Mouse (Mus musculus): ENCODE measurements around the gene Trpv4.

The Trpv4 gene

GRCm38 (mm10) chr5:114658255-114658654 is at the start of gene Trpv4:
Trpv4 (minus strand) TSS chr5:114658421.
- peak; percentile 76 for DNase-seq

- peak; percentile 95 for DNase-seq
Measured at GRCm38 (mm10) chr5:114707265-114708068, 49.2 kb upstream of the Trpv4 start, which contains the start of gene Tchp. Tchp (plus strand) TSS chr5:114707760.

- peak; percentile 40 for DNase-seq
Measured at GRCm38 (mm10) chr5:114702403-114703392, 44.5 kb upstream of the Trpv4 start.

DNA sequence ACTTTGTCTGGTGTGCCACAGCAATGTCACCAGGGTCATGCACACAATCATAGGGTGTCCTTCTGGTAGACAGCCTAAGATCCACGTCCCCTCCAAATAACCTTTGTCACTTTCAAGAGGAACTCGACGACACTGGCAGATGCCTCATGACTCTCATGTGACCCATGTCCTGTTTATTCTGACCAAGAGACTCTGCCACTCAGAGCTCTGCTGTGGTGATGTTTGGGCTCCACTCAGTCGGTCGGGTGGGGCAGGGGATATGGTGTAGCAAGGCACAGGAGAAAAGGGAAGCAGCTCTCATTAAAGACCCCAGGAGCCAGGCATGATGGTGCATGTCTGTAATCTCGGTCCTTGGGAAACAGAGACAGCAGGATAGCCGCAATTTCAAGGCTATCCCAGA is 40.8 kb upstream of the Trpv4 start:
- DNase-seq: no peak

DNA sequence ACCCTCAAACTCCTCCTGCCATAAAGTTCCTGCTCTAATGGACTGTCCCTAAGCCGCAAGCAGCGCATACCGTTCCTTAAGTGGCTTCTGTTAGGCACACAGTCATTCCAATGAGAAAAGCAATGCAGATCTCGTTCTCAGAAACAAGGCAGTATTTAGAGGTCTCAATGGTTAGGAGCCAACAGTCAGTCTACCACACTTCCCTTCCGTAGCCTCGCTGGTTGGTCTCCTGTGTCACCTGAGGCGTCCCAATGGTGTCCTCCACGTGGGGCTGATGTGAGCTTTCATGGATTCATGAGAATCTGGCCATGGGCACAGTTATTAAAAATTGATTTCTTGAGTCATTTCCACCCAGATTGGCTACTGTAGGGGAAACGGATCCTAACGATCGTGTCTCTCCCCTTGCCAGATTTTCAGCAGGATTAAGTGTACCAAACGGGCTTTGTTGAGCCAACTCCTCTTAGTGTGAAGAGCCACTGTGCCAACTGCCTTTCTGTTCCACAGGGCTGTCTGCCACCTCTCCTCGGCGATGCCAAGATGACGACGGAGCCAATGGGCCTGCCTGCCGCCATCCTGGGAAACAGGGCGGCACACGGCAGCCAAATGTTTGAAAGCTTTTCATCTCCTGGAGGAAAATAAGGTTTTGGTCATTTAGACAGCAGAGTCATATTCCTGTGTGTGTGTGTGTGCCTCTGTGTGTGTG is 40.0 kb upstream of the Trpv4 start:
- no peak for DNase-seq

- no peak for DNase-seq
Measured at GRCm38 (mm10) chr5:114696939-114697338, 38.7 kb upstream of the Trpv4 start.

- no peak for DNase-seq
Measured at GRCm38 (mm10) chr5:114695775-114696174, 37.6 kb upstream of the Trpv4 start.

- DNase-seq: peak; percentile 95
Measured at GRCm38 (mm10) chr5:114690633-114691567, 32.7 kb upstream of the Trpv4 start, which contains the start of gene Gltp. Gltp (minus strand) TSS chr5:114690984.

- peak; percentile 68 for DNase-seq
Measured at GRCm38 (mm10) chr5:114689700-114690366, 31.6 kb upstream of the Trpv4 start.

DNA sequence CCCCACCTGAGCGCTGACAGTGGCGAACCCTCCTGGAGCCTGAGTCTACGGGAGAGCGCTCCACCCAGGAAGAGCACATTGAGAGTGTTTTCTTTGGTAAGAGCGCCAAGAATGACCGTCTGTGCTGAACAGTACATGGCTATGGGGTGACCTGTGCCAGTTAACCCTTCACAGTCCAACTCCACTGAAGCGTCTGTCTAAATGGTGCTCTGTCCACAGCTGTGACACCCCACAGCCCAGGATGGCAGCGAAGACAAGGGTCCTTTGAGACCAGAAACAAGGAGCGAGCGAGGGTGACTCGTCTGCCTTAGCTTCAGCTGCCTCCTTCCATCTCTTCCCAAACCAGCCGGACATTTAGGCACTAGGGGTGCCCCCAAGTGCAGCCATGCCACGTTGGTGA is 30.5 kb upstream of the Trpv4 start:
- DNase-seq: no peak

DNA sequence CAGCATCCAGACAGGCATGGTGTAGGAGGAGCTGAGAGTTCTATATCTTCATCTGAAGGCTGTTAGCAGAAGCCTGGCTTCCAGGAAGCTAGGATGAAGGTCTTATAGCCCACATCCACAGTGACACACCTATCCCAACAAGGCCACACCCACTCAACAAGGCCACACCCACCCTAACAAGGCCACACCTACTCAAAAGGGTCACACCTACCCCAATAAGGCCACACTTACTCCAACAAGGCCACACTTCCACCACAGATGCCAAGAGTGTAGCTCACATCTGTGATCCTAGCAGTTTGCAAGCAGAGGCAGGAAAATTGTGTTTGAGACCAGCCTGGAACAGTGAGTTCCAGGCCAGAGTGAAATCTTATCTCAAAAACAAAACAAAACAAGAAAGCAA is 29.7 kb upstream of the Trpv4 start:
- no peak for DNase-seq

DNA sequence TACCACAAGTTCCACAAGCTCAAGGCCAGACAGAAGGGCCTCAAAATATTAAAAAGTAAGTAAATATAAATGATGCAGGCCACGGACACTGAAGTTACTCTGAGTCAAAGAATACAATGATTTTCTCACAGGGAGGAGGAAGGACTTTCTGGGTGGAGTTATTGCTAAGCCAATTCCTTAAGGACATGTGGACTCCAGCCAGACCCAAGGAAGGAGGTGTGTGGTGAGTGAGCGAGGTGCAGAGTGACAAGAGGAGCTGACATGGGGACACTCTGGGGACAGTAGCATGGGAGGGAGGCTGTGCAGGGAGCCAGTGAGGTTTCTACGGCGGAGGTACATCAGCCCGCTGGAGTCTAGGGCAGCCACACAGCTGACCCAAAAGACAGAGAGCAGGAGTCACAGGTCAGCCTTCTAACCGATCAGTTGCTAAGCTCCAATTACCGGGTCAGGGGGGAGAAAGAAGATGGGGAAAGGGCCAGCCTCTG is 28.5 kb upstream of the Trpv4 start:
- no peak for DNase-seq

- DNase-seq: no peak
Measured at GRCm38 (mm10) chr5:114685986-114686385, 27.8 kb upstream of the Trpv4 start.

GRCm38 (mm10) chr5:114681717-114682116 is 23.5 kb upstream of the Trpv4 start:
- DNase-seq: no peak

GRCm38 (mm10) chr5:114680676-114681285 is 22.6 kb upstream of the Trpv4 start:
- DNase-seq: no peak

- no peak for DNase-seq
Measured at GRCm38 (mm10) chr5:114679841-114680591, 21.8 kb upstream of the Trpv4 start.

GRCm38 (mm10) chr5:114674594-114674993 is 16.4 kb upstream of the Trpv4 start:
- DNase-seq: no peak

DNA sequence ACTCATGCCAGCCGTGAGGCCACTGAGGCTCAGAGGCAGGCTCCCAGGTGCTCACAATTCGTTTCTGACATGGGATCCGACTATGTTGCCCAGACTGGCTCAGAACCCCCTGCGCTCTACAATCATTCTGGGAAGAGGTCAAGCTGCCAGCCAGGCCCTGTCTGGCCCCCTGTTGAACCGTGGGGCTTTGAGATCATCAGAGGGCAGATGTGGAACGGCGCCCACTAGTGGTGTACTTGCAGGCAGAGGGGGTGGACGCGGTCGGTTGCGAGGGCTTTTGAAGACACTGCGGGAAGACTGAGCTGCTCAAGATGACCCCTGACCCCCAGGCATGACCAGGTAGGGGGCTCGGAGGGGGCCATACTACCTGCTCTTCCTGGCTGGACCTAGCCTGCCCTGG is 14.9 kb upstream of the Trpv4 start:
- DNase-seq: no peak

GRCm38 (mm10) chr5:114669014-114669413 is 10.8 kb upstream of the Trpv4 start:
- DNase-seq: no peak
